In genomic region chr15:84613536-84614527, GRCm38 (mm10) we compare ENCODE assay signal across 8 mouse cellular contexts. TPM values are rescaled to one million over a fixed set of nuclear protein-coding genes. Genes with fewer than 3 reads are reported as not detected.
A peak's percentile ranks its signal among the peaks of the same experiment; 100 is the strongest.
DNase-seq lines count a peak whose midpoint lies in the region; ATAC-seq lines count a peak whose summit lies in the region.

No protein-coding gene starts in this region.

- no peaks in the 10 kb centered on the region for H3K36me3 ChIP-seq in hindbrain, embryonic 15.5 days

- WGBS in hindbrain, embryonic 15.5 days, result 45% methylated on average over 17 of the region's 17 CpGs

- H3K9ac ChIP-seq in hindbrain, embryonic 15.5 days, result no peak overlapping the region

- peaks cover 19% of the 10 kb centered on the region for H3K27me3 ChIP-seq in hindbrain, embryonic 15.5 days

- H3K27ac ChIP-seq in hindbrain, embryonic 15.5 days (replicated peaks), result no peak overlapping the region

- peak; percentile 72 for ATAC-seq in hindbrain, embryonic 15.5 days (ENCODE audit: low FRiP score, low read depth)

- H3K4me1 ChIP-seq in hindbrain, embryonic 15.5 days (replicated peaks), result peaks cover 30% of the 10 kb centered on the region

- DNase-seq in T-cell, adult 2 months (ENCODE audit: low spot score), result peak; percentile 46
- peak; percentile 93 to 98 for DNase-seq in cerebellum, postnatal 36 days
- peak; percentile 90 for DNase-seq in gastrocnemius, adult 18-20 months (ENCODE audit: low spot score)
- DNase-seq in layer of hippocampus, postnatal 36 days, result peak; percentile 91 to 93
- DNase-seq in lung, postnatal 25 days (ENCODE audit: low spot score), result peak; percentile 81
- DNase-seq in retina, embryonic 14.5 days (ENCODE audit: low spot score), result peak; percentile 95
- DNase-seq in thymus, postnatal 36 days, result peak; percentile 78 to 85

- no peak overlapping the region for H3K4me3 ChIP-seq in hindbrain, embryonic 15.5 days

- H3K4me2 ChIP-seq in hindbrain, embryonic 15.5 days, result no peak overlapping the region

- H3K9me3 ChIP-seq in hindbrain, embryonic 15.5 days, result no peaks in the 10 kb centered on the region

RNA-seq across cellular contexts. Expression of gene Prr5, which starts 55.6 kb away (rescaled TPM):
- total RNA-seq in gastrocnemius, adult 18-20 months (2021), result 1 to 10 TPM; 2.4 to 3.2 TPM
- 27.1 and 31.3 TPM in 2 replicates for polyA plus RNA-seq in hindbrain, embryonic 15.5 days (2015; fragmentation: Nextera tagmentation; extraction: Ambion mirVana)
- 10 to 100 TPM; 10.6 to 17.3 TPM for total RNA-seq in layer of hippocampus, postnatal 36 days (2021)

RNA-seq across cellular contexts. Expression of gene Rtl6, which starts 56.2 kb away (rescaled TPM):
- total RNA-seq in gastrocnemius, adult 18-20 months (2021), result 1 to 10 TPM; 4.0 to 4.1 TPM
- 59.9 and 66.1 TPM in 2 replicates for polyA plus RNA-seq in hindbrain, embryonic 15.5 days (2015; fragmentation: Nextera tagmentation; extraction: Ambion mirVana)
- total RNA-seq in layer of hippocampus, postnatal 36 days (2021), result 10 to 100 TPM; 55.9 to 56.2 TPM

Comparison
In these comparisons a context has a peak if more than half of its experiments do, and no peak if none do; other contexts are left out.
1. RNA of gene Rtl6, which starts 56.2 kb away (total RNA-seq): 55.9 to 56.2 TPM in layer of hippocampus, postnatal 36 days; 4.0 to 4.1 TPM in gastrocnemius, adult 18-20 months; every median in the first group is over 10 times any median in the second.
2. Peak in every context shown above with its lines, with median percentiles within 50 percentile points of each other: DNase-seq.